Mouse (Mus musculus) retina, postnatal 7 days (tissue): ENCODE data around the gene Klhl22.

Source experiments
- DNase-seq: peaks from one replicate; pipeline ENCODE4 v3.0.0-alpha.2; 2012; ENCODE audit warnings: low read depth, low spot score

The Klhl22 gene

GRCm38 (mm10) chr16:17757756-17758155 is 1.7 kb upstream of the Klhl22 start:
- DNase-seq = no peak

DNA sequence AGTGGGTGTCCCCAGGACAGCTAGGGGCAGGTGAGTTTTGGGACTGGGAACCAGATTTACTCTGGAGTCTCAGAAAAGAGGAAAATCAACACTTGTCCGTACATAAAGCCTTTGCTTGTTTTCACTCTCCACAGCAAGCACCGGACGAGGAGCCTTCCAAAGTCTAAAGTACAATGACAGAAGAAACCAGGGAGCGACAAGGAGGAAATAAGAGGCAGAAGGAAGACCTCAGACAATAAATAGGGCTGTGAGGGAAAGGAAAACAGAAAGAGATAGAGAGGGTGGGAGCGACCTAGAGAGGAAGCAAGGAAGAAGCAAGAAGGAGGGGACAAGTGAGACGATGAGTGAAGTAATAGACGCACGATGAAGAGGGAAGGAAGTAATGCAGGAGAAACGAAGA is 516 bp upstream of the Klhl22 start:
- DNase-seq = no peak

GRCm38 (mm10) chr16:17759813-17760321 is 449 bp downstream of the Klhl22 start:
- DNase-seq = no peak

GRCm38 (mm10) chr16:17760657-17761056 is 1.2 kb downstream of the Klhl22 start:
- DNase-seq = no peak

GRCm38 (mm10) chr16:17761074-17761473 is 1.7 kb downstream of the Klhl22 start:
- DNase-seq = no peak

DNA sequence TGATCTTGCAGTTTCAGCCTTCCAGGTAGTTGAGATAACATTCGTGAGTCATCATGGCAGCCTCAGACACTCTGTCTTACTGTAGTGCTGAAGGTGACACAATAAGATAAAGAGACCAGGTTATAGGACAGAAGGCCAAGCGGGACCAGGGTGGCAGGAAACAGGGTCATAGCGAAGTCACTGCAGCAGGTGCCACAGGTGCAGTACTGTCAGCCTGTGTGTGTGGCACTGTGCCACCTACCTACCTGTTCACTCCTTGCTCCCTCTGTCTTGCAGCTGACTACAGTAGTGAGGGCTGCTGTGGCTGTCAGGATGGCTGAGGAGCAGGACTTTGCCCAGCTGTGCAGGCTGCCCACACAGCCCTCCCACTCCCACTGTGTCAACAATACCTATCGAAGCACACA is 4.7 kb downstream of the Klhl22 start:
- DNase-seq = no peak

DNA sequence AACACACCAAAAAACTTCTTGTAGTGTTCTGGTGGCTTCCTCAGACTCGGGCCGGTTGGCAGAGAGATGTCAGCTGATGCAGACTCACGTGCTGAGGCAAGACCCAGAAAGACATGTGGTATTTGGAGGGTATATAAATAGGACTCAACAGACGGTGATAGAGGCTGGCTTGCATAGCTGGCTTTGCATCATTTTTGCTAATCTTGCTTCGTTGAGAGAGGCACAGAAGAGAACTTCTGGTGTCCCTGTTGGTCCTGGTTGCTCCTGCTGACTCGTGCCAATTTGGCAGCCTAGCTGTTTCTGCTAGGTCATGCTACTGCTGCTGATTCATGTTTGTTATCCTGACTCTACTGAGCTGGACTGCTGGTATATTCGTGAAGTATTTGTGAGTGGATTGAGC is 9.4 kb downstream of the Klhl22 start:
- DNase-seq = no peak

DNA sequence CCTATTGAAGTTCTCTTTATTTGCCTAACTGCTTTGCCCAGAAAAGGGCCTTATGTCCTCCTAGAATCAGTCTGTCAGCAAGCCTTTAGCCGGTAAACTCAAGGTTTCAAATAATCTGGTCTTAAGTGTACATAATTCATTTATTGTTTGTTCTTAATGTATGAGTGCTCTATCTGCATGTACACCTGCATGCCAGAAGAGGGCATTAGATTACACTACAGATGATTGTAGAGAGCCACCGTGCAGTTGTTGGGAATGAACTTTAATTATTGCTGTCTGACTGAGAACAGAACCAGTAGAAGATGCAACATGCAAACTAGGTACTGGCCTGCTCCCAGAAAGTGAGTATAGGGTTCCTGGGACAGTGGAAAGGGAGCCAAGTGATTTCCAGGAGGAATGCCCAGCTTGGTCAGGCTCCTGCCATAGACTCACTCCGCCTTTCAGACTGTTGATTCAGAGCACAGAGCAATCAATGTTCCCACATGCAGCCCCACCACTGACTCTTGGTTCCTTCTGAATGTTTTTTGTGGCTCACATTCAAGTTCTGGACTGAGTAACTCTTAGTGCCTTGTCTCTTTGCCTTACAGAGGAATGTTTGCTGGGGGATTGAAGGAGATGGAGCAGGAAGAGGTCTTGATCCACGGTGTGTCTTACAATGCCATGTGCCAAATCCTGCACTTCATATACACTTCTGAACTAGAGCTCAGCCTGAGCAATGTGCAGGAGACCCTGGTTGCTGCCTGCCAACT is 11.9 kb downstream of the Klhl22 start:
- no peak for DNase-seq

GRCm38 (mm10) chr16:17776828-17777227 is 17.4 kb downstream of the Klhl22 start:
- DNase-seq = no peak

DNA sequence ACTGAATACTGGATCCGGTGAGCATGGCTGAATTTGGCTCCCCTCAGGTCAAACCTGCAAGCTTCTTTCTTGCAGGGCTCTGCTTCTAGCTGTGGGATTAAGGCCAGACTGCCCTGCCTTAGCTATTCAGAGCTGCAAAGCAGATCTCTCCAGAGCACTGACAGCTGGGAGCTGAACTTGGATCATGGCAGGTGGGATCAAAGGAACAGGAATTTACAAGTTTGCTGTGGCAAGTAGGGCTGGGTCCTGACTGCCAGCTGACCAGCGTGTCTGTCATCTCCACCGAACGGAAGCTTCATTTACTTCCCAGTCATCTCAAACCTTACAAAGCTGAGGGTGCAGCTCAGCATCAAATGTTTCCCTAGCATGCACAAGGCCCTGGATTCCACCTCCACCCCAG is 18.8 kb downstream of the Klhl22 start:
- DNase-seq = no peak

GRCm38 (mm10) chr16:17779692-17780091 is 20.3 kb downstream of the Klhl22 start:
- no peak for DNase-seq

DNA sequence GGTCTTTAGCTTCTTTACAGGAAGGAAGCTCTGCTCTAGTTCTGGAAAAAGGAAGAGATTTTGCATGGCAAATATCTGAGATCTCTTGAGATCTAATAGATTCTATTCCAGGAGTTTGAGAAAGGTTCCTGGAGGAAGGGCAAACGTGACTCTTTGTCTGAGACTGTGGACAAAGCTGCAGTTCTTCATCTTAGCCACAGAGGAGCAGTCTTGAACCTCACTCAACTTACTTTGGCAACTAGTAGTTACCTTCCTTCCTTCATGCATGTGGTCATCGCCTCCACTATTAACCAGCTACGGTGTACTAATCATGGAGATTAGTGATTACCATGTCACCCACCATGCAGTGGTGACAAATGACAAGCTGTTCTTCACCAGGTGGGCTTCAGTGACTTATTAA is 25.9 kb downstream of the Klhl22 start:
- DNase-seq = no peak

GRCm38 (mm10) chr16:17792728-17793127 is 33.3 kb downstream of the Klhl22 start:
- no peak for DNase-seq

GRCm38 (mm10) chr16:17794047-17794446 is 34.6 kb downstream of the Klhl22 start:
- DNase-seq = no peak

- no peak for DNase-seq
These were observed 36.2 kb downstream of the Klhl22 start for GRCm38 (mm10) chr16:17795643-17796042.

DNA sequence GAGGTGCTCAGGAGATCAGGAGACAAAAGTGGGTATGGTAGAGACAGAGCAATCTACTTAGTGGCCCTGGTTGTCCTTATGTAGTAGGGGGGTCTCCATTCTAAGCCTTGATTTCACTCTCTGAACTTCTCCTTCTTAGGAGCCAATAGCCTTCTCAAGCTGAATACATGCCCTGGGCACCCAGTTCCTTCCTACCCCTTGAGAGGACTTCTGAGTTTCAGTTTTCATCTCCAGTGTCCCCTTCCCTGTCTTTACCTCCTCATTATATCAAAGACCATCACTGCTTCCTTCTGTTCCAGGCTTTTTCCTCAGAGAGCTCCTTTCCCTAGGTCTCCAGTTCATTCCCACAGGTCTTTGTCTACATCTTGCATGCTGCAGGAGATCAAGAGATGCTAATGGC is 37.1 kb downstream of the Klhl22 start:
- no peak for DNase-seq

DNA sequence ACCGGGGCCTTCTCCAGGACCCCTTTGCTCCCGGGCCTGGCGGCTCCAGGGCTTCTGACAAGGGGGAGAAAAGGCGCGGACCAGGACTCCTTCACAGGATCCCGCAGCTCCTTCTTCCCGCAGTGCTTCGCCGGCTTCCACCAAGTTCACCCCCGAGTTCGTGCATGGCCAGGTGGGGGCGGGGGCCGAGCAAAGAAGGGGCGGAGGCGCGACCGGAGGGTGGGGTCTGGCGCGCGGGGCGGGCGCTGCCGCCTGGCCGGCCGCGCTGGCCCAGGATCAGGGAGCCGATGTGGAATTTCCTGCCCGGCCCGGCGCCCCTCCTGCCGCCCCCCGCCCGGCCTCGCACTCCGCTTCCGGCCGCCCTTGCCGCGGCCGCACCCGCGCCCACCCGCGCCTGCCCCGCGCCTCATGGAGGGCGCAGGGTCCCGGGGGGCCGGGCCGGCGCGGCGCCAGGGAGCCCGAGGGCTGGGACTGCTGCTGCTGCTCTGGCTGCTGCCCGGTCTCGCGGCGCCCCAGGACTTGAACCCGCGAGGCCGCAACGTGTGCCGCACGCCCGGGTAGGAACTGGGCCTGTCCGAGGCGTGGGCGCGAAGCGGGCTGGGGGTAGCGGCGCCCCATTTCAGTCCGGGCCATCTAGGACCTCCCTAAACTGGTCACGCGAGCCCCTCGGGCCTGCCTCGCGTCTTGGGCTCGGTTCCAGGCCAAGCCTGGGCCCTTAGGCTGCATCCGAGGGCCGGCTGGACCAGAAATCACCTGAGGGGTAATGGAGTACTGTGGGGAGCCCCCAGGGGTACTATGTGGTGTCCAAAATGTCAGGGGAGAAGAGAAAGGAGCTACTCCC is 37.8 kb downstream of the Klhl22 start, which contains the start of gene Scarf2:
Scarf2 (plus strand) TSS at position 312 of the 841 bp plus-strand sequence.
- DNase-seq = no peak

- DNase-seq = no peak
These were observed 38.4 kb downstream of the Klhl22 start for GRCm38 (mm10) chr16:17797812-17798311.

DNA sequence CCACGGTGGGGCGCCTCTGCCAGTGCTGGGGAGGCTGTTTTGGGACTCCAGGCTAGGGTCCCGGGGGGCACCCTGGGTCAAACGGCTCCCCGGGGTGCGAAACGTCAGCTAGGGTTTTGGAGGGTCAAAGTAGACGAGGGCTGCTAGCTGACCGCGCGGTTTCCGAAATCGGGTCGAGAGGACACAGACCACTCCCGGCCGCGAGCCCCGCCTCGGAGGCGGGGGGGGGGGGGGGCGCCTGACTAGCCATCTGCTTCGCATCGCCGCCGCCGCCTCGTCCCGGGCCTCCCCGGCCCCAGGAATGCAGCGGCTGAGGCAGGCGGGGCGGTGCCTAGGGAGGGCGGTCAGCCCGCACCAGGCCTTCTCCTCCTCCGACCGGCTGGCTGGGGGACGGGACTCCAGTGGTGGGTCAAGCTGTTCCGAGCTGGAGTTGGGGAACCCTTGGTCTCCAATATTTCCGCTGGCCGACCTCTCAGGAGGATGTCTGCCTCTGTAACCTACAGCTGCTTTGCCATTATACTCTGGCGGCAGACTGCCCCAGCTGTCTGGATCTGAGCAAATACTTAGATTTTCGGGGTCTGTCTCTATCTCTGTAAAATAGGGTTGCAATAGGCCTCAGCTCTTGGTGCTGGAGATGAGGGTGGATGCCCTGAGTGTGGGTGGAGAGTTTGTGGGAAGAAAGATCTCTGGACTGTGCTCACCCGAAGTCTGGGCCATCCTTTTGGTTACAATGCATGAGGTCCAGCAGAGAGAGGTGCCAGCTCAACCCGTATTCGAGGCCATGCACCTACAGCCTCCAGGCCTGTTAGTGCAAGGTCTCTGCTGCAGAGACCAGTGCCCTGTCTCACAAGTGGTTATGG is 39.1 kb downstream of the Klhl22 start:
- DNase-seq = no peak

DNA sequence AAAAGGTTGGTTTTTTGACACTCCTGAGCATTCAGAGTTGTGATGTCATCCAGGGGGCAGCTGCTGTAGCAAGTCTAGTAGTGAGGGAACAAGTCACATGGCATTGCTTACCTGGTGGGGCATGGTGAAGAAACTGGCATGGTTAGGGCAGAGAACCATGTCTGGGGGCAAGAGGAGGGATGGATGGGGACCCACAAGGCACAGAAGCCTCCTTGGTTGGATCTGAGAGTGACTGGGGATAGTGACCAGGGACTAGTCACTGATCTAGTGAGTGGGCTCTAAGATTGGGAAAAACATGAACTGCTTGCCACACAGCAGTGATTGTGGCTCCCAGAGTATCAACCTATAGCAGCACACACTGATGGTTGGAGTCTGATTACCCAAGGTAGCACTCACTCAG is 40.2 kb downstream of the Klhl22 start:
- no peak for DNase-seq

DNA sequence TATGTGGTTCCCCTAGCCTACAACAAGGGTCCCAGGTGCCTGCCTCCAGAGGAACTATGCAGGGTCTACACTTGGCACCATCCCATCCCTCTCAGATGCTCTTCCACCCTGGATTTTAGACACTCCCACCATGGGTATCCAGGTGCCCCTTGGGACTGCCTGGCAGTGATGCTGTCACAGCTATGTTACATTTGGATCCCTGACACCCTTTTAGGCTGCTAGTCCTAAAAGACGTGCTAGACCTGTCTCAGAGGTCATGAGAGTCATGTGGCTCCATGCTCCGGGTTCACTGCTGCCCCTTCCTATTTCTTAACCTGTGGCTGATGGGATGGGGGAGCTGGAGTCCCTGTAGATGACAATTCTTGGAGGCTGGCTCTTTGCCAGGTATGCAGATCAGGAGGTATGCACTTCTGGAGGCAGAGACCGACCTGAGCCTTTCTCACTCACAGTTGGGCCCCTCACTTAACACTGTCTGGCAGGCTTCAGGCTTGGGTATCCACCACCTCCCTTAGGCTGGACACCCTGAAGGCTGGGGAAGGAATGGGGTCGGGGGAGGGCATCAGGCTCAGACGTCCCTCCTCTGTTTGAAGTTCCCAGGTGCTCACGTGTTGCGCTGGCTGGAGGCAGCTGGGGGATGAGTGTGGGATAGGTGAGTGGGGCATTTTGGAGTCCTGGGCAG is 42.5 kb downstream of the Klhl22 start:
- no peak for DNase-seq
